10 mouse cellular contexts compared by ENCODE assay signal in the genomic region with DNA sequence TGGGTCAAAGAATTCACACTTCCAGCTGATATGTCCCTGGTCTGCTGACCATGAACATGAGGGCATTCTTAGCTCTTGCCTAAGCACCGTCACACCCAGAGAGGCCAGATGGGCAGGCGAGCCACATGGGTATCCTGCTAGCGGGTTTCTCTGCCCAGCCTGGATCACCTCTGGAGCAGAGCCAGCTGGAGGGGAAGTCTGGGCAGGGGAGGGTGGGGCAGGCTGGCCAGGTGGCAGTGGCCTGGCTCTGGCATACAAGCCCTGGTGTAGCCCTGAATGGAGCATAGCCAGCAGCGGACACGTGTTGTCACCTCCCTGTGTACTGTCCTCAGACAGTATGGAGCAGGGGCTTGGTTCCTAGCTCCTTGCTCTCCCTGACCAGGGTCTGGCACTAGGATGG. TPM values are rescaled to one million over a fixed set of nuclear protein-coding genes. Genes with fewer than 3 reads are reported as not detected.
DNase-seq lines count a peak whose midpoint lies in the region; ATAC-seq lines count a peak whose summit lies in the region.
"Had no signal": no experiment of that assay in that cellular context is flagged by ENCODE, and none has a peak within 500 bp of the region (broad histone marks: within the 10 kb centered on the region; RNA-seq: fewer than 3 reads in every experiment).

No protein-coding gene starts in this region.

- H3K27me3 ChIP-seq in forebrain, embryonic 13.5 days: no peaks in the 10 kb centered on the region
- H3K27me3 ChIP-seq in forebrain, embryonic 16.5 days (replicated peaks; ENCODE audit: control insufficient read depth, insufficient read depth, low read length): no peaks in the 10 kb centered on the region
- H3K27me3 ChIP-seq in embryonic facial prominence, embryonic 14.5 days (replicated peaks; ENCODE audit: control insufficient read depth, insufficient read depth, low read length): no peaks in the 10 kb centered on the region
- no peaks in the 10 kb centered on the region for H3K27me3 ChIP-seq in hindbrain, embryonic 16.5 days (replicated peaks; ENCODE audit: control insufficient read depth, insufficient read depth, low read length)
- H3K27me3 ChIP-seq: neural tube, embryonic 13.5 days had no signal

- peak; percentile 26 for DNase-seq in lung, postnatal 36 days
- no peak for DNase-seq in lung, postnatal 10 days
- DNase-seq in embryonic facial prominence, embryonic 14.5 days (ENCODE audit: low spot score): no peak
- DNase-seq in embryo, embryonic 9.5 days (ENCODE audit: extremely low spot score): no peak
- DNase-seq in urinary bladder, adult 2 months (ENCODE audit: low spot score): no peak

- no peak for ATAC-seq in forebrain, embryonic 13.5 days
- ATAC-seq in forebrain, embryonic 16.5 days: no peak
- ATAC-seq in embryonic facial prominence, embryonic 14.5 days (ENCODE audit: low read depth): no peak
- ATAC-seq in hindbrain, embryonic 16.5 days: peak; percentile 51; the same call in 1 of the 2 replicates
- ATAC-seq: CD4-positive, CD25-positive, alpha-beta regulatory T cell, adult 4 months had no signal

- H3K4me3 ChIP-seq in forebrain, embryonic 13.5 days: no peak overlapping the region
- no peak overlapping the region for H3K4me3 ChIP-seq in forebrain, embryonic 16.5 days (replicated peaks; ENCODE audit: low read length)
- no peak overlapping the region for H3K4me3 ChIP-seq in embryonic facial prominence, embryonic 14.5 days (ENCODE audit: low read depth, low read length)
- no peak overlapping the region for H3K4me3 ChIP-seq in hindbrain, embryonic 16.5 days (ENCODE audit: low read length)
- H3K4me3 ChIP-seq: neural tube, embryonic 13.5 days had no signal

- no peaks in the 10 kb centered on the region for H3K4me1 ChIP-seq in forebrain, embryonic 13.5 days
- no peaks in the 10 kb centered on the region for H3K4me1 ChIP-seq in forebrain, embryonic 16.5 days (replicated peaks; ENCODE audit: control insufficient read depth, insufficient read depth, low read length)
- no peaks in the 10 kb centered on the region for H3K4me1 ChIP-seq in embryonic facial prominence, embryonic 14.5 days (ENCODE audit: control insufficient read depth, insufficient read depth, low read length)
- no peaks in the 10 kb centered on the region; the same call in 1 of the 2 replicates for H3K4me1 ChIP-seq in hindbrain, embryonic 16.5 days (ENCODE audit: control insufficient read depth, insufficient read depth, low read depth, low read length)
- H3K4me1 ChIP-seq: neural tube, embryonic 13.5 days had no signal

- H3K9me3 ChIP-seq in forebrain, embryonic 13.5 days (replicated peaks): no peaks in the 10 kb centered on the region
- no peaks in the 10 kb centered on the region for H3K9me3 ChIP-seq in forebrain, embryonic 16.5 days (ENCODE audit: control insufficient read depth, low read length)
- no peaks in the 10 kb centered on the region for H3K9me3 ChIP-seq in embryonic facial prominence, embryonic 14.5 days (ENCODE audit: control insufficient read depth, low read length)
- H3K9me3 ChIP-seq in hindbrain, embryonic 16.5 days (ENCODE audit: control insufficient read depth, low read length): no peaks in the 10 kb centered on the region
- H3K9me3 ChIP-seq: neural tube, embryonic 13.5 days had no signal

- H3K4me2 ChIP-seq in forebrain, embryonic 13.5 days: no peak overlapping the region
- no peak overlapping the region for H3K4me2 ChIP-seq in forebrain, embryonic 16.5 days (ENCODE audit: low read length)
- H3K4me2 ChIP-seq in embryonic facial prominence, embryonic 14.5 days (ENCODE audit: low read depth, low read length): no peak overlapping the region
- no peak overlapping the region for H3K4me2 ChIP-seq in hindbrain, embryonic 16.5 days (ENCODE audit: low read length)
- H3K4me2 ChIP-seq: neural tube, embryonic 13.5 days had no signal

- H3K9ac ChIP-seq in forebrain, embryonic 13.5 days: peak overlapping the region; percentile 43; the same call in 1 of the 2 replicates
- H3K9ac ChIP-seq in forebrain, embryonic 16.5 days (replicated peaks; ENCODE audit: low read depth, low read length): no peak overlapping the region
- H3K9ac ChIP-seq in embryonic facial prominence, embryonic 14.5 days (ENCODE audit: low read depth, low read length): no peak overlapping the region
- no peak overlapping the region for H3K9ac ChIP-seq in hindbrain, embryonic 16.5 days (ENCODE audit: low read depth, low read length)
- H3K9ac ChIP-seq: neural tube, embryonic 13.5 days had no signal

- no peak overlapping the region for H3K27ac ChIP-seq in forebrain, embryonic 13.5 days
- H3K27ac ChIP-seq in forebrain, embryonic 16.5 days (ENCODE audit: low read length): no peak overlapping the region
- H3K27ac ChIP-seq in embryonic facial prominence, embryonic 14.5 days (replicated peaks; ENCODE audit: low read depth, low read length): 0 out of 2 replicates have a peak overlapping the region, but pooled peaks have one; percentile 10
- H3K27ac ChIP-seq in hindbrain, embryonic 16.5 days (ENCODE audit: low read depth, low read length): no peak overlapping the region
- H3K27ac ChIP-seq: neural tube, embryonic 13.5 days had no signal

- 79% methylated on average over 5 of the region's 5 CpGs for WGBS in forebrain, embryonic 13.5 days
- WGBS in forebrain, embryonic 16.5 days: 61% methylated on average over 5 of the region's 5 CpGs
- 81% methylated on average over 5 of the region's 5 CpGs for WGBS in embryonic facial prominence, embryonic 14.5 days
- WGBS in hindbrain, embryonic 16.5 days: 54% methylated on average over 5 of the region's 5 CpGs

- peaks cover 36% of the 10 kb centered on the region for H3K36me3 ChIP-seq in forebrain, embryonic 13.5 days (ENCODE audit: poor library complexity, severe bottlenecking)
- peaks cover 2% of the 10 kb centered on the region; the same call in 1 of the 2 replicates for H3K36me3 ChIP-seq in forebrain, embryonic 16.5 days (ENCODE audit: control insufficient read depth, insufficient read depth)
- peaks cover 39% of the 10 kb centered on the region for H3K36me3 ChIP-seq in embryonic facial prominence, embryonic 14.5 days (ENCODE audit: control insufficient read depth, insufficient read depth, low read length)
- H3K36me3 ChIP-seq in hindbrain, embryonic 16.5 days (ENCODE audit: control insufficient read depth, insufficient read depth, low read length): peaks cover 18% of the 10 kb centered on the region

RNA-seq across cellular contexts. Expression of gene Comp, which starts 22.3 kb away (rescaled TPM):
- polyA plus RNA-seq in forebrain, embryonic 13.5 days (2015; fragmentation: Nextera tagmentation; extraction: Ambion mirVana): 0.18 and 0.35 TPM in 2 replicates
- polyA plus RNA-seq in forebrain, embryonic 16.5 days (2015; fragmentation: Nextera tagmentation; extraction: Ambion mirVana): 0.51 and 0.75 TPM in 2 replicates
- polyA plus RNA-seq in embryonic facial prominence, embryonic 14.5 days (2014; fragmentation: Nextera tagmentation; extraction: Ambion mirVana): 9.5 and 9.9 TPM in 2 replicates
- polyA plus RNA-seq in hindbrain, embryonic 16.5 days (2015; fragmentation: Nextera tagmentation; extraction: Ambion mirVana): 0.58 and 2.8 TPM in 2 replicates
- 0.22 and 0.23 TPM in 2 replicates for polyA plus RNA-seq in urinary bladder, adult 2 months (2012; rRNA removed)

RNA-seq across cellular contexts. Expression of gene Upf1, which starts 42.6 kb away (rescaled TPM):
- polyA plus RNA-seq in forebrain, embryonic 13.5 days (2015; fragmentation: Nextera tagmentation; extraction: Ambion mirVana): 14.2 and 16.3 TPM in 2 replicates
- 11.8 and 13.6 TPM in 2 replicates for polyA plus RNA-seq in forebrain, embryonic 16.5 days (2015; fragmentation: Nextera tagmentation; extraction: Ambion mirVana)
- polyA plus RNA-seq in embryonic facial prominence, embryonic 14.5 days (2014; fragmentation: Nextera tagmentation; extraction: Ambion mirVana): 18.9 and 19.1 TPM in 2 replicates
- polyA plus RNA-seq in hindbrain, embryonic 16.5 days (2015; fragmentation: Nextera tagmentation; extraction: Ambion mirVana): 7.4 and 10.1 TPM in 2 replicates
- polyA plus RNA-seq in urinary bladder, adult 2 months (2012; rRNA removed): 16.4 and 30.5 TPM in 2 replicates

RNA-seq across cellular contexts. Expression of gene Crtc1, which starts 43.7 kb away (rescaled TPM):
- 23.4 and 28.2 TPM in 2 replicates for polyA plus RNA-seq in forebrain, embryonic 13.5 days (2015; fragmentation: Nextera tagmentation; extraction: Ambion mirVana)
- 41.1 and 51.0 TPM in 2 replicates for polyA plus RNA-seq in forebrain, embryonic 16.5 days (2015; fragmentation: Nextera tagmentation; extraction: Ambion mirVana)
- polyA plus RNA-seq in embryonic facial prominence, embryonic 14.5 days (2014; fragmentation: Nextera tagmentation; extraction: Ambion mirVana): 19.3 and 22.1 TPM in 2 replicates
- polyA plus RNA-seq in hindbrain, embryonic 16.5 days (2015; fragmentation: Nextera tagmentation; extraction: Ambion mirVana): 45.9 and 55.1 TPM in 2 replicates
- 7.9 and 11.7 TPM in 2 replicates for polyA plus RNA-seq in urinary bladder, adult 2 months (2012; rRNA removed)
